Mouse (Mus musculus): ENCODE results near the gene Prrx2. TPM values are rescaled to one million over a fixed set of nuclear protein-coding genes. Genes with fewer than 3 reads are reported as not detected.

Prrx2 gene
- total RNA-seq, 2 experiments from 2014 or later, result 1.5 to 1.7 TPM

DNA sequence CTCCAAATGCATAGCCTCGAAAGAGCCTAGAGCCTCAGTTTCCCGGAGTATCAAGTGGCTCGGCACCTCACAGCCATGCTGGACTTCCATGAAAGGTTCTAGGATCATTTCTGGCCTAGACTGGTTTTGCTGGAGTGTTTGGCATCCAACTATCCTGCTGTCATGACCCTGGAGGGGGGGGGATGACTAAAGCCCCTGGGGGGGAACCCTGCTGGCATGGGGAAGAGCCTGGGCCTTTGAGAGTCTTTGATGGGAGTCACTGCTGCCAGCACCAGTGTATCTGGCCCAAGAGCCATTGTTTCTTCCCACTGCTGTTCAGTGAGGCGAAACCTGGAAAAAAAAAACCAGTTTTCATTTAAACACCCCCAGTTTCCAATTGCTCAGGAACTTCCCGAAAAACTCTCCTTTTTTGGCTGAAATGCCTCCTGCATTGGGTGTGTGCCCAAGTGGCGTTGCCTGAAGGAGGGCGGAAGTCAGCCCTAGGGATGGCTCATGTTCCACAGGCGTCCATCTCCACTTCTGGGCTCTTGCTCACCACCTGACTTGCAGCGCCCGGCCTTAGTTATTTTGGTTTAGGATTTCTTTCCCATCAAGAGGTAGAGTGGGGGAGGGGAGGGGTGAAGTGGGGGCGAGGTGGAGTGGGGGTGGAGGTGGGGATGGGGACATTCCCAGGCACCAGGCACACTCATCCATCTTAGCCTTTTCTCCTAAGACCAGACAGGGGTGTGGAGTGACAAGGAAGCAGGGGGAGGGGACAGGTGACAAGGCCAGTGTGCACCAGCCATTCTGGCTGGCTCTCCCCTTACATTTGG is 41.1 kb downstream of the Prrx2 start:
- no peak overlapping the region for H3K4me3 ChIP-seq

GRCm38 (mm10) chr2:30879481-30879880 is 44.7 kb downstream of the Prrx2 start:
- TF ChIP-seq CTCF (IDR thresholded peaks at IDR 0.05), result no peak
- Histone ChIP-seq H3K4me3 (no peak overlapping the region), H3K27ac (no peak overlapping the region)
- intact Hi-C loops (cut with DNase I), result no loop called here
- no peak for DNase-seq (ENCODE audit: extremely low spot score in 1 of 2, low spot score in 2 of 2)

More for the DNA sequence above, 41.1 kb downstream of the Prrx2 start:
- TF ChIP-seq CTCF (IDR thresholded peaks at IDR 0.05), result no peak
- intact Hi-C loops (cut with DNase I), result no loop called here
- H3K27ac ChIP-seq, result no peak overlapping the region
- DNase-seq (ENCODE audit: extremely low spot score in 1 of 2, low spot score in 2 of 2), result no peak

- Histone ChIP-seq H3K4me3 (no peak overlapping the region), H3K27ac (no peak overlapping the region)
- no peak for DNase-seq (ENCODE audit: extremely low spot score in 1 of 2, low spot score in 2 of 2)
- TF ChIP-seq CTCF (IDR thresholded peaks at IDR 0.05), result no peak
- intact Hi-C loops (cut with DNase I), result no loop called here
These were observed 46.4 kb downstream of the Prrx2 start for GRCm38 (mm10) chr2:30881215-30881614.

- TF ChIP-seq CTCF (IDR thresholded peaks at IDR 0.05), result no peak
- H3K4me3 ChIP-seq, result no peak overlapping the region
- intact Hi-C loops (cut with DNase I), result no loop called here
- DNase-seq (ENCODE audit: extremely low spot score in 1 of 2, low spot score in 2 of 2), result no peak
- peak overlapping the region; percentile 58 for H3K27ac ChIP-seq
These were observed 50.1 kb downstream of the Prrx2 start for GRCm38 (mm10) chr2:30884852-30885373.

DNA sequence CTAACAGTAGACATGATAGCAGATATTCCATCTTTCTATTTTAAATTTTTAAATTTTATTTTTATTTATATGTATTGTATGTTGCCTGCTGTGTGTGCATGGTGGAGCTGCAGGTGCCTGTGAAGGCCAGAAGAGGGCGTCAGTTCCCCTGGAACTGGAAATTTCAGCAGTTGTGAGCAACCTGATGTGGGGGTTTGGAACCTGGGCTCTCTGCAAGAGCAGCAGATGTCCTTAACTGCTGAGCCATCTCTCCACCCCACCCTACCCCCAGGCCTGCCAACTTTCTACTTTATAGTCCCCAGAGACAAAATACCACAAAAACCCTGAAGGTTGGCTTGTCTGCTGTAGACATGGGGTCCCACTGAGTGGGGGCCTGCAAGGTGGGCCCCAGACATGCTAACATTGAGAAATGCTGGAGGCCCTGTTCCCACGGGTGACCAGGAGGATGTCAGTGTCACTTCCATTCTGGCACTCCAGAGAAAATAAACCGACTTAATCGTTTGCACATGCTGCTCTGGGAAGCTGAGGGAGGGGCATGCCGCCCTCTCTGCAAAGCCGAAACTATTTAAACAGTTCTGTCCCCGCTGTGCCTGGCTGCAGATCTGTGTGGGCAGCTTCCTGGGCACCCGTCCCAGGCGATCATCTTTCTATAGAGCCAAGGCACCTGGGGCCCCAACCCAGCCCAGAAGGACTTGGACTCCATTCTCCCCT is 50.8 kb downstream of the Prrx2 start:
- intact Hi-C loops (cut with DNase I), result no loop called here
- peak; percentile 45 for TF ChIP-seq CTCF (IDR thresholded peaks at IDR 0.05)
- peak; percentile 47 to 71 for DNase-seq (ENCODE audit: extremely low spot score in 1 of 2, low spot score in 2 of 2)
- H3K4me3 ChIP-seq, result no peak overlapping the region
- peak overlapping the region; percentile 58 for H3K27ac ChIP-seq

GRCm38 (mm10) chr2:30891002-30891401 is 56.2 kb downstream of the Prrx2 start:
- DNase-seq (ENCODE audit: extremely low spot score in 1 of 2, low spot score in 2 of 2), result peak; percentile 34 to 38
- Histone ChIP-seq H3K4me3 (no peak overlapping the region), H3K27ac (no peak overlapping the region)
- intact Hi-C loops (cut with DNase I), result no loop called here
- TF ChIP-seq CTCF (IDR thresholded peaks at IDR 0.05), result peak; percentile 79

- Histone ChIP-seq H3K4me3 (no peak overlapping the region), H3K27ac (no peak overlapping the region)
- no peak for DNase-seq (ENCODE audit: extremely low spot score in 1 of 2, low spot score in 2 of 2)
- no peak for TF ChIP-seq CTCF (IDR thresholded peaks at IDR 0.05)
- intact Hi-C loops (cut with DNase I), result no loop called here
These were observed 58.6 kb downstream of the Prrx2 start for GRCm38 (mm10) chr2:30893399-30893798.

GRCm38 (mm10) chr2:30893946-30894345 is 59.2 kb downstream of the Prrx2 start:
- no peak for DNase-seq (ENCODE audit: extremely low spot score in 1 of 2, low spot score in 2 of 2)
- Histone ChIP-seq H3K4me3 (no peak overlapping the region), H3K27ac (no peak overlapping the region)
- no peak for TF ChIP-seq CTCF (IDR thresholded peaks at IDR 0.05)
- intact Hi-C loops (cut with DNase I), result no loop called here

- Histone ChIP-seq H3K4me3 (no peak overlapping the region), H3K27ac (no peak overlapping the region)
- no peak for TF ChIP-seq CTCF (IDR thresholded peaks at IDR 0.05)
- DNase-seq (ENCODE audit: extremely low spot score in 1 of 2, low spot score in 2 of 2), result no peak
- intact Hi-C loops (cut with DNase I), result loop anchor here (2.0 kb wide), 1 partner anchor 16 kb away; no protein-coding TSS in a partner anchor
These were observed 62.5 kb downstream of the Prrx2 start for GRCm38 (mm10) chr2:30897291-30897690.

DNA sequence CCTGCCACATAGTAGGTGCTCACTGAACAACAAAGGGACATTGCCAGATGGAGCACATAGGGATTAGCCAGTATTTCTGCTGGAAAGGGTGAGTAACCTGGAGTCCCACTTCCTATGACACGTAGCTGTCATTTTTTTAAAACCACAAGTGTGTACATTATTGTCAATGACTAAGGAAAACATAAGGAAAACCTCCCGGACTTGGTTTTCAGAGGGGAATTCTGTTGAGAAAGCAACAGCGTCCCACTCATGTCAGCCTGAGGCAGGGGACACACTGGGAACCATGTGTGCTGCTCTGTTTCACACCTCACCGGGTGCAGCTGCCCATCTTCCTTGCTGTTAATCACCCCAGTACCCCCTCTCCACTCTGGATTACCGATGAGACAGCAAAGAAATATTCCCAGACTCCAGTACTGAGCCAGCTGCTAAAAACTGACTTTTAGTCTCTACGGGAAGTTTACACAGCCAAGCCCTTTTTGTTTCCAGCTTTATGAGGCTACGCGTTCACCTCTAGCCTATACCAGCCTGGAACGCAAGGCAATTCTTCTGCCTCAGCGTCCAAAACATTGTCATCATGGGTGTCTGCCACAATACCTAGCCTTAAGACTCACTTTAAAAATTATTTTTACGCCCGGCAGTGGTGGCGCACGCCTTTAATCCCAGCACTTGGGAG is 64.8 kb downstream of the Prrx2 start:
- no peak overlapping the region for H3K27ac ChIP-seq

GRCm38 (mm10) chr2:30901646-30902160 is 66.9 kb downstream of the Prrx2 start:
- intact Hi-C loops (cut with DNase I), result no loop called here
- H3K27ac ChIP-seq, result no peak overlapping the region

More for the DNA sequence above, 64.8 kb downstream of the Prrx2 start:
- DNase-seq (ENCODE audit: extremely low spot score in 1 of 2, low spot score in 2 of 2), result no peak
- intact Hi-C loops (cut with DNase I), result no loop called here
- no peak overlapping the region for H3K4me3 ChIP-seq
- no peak for TF ChIP-seq CTCF (IDR thresholded peaks at IDR 0.05)

More at GRCm38 (mm10) chr2:30901646-30902160, 66.9 kb downstream of the Prrx2 start:
- H3K4me3 ChIP-seq, result no peak overlapping the region
- no peak for TF ChIP-seq CTCF (IDR thresholded peaks at IDR 0.05)
- DNase-seq (ENCODE audit: extremely low spot score in 1 of 2, low spot score in 2 of 2), result no peak

Measured in left cerebral cortex, adult 2 months (tissue).